Mouse (Mus musculus) gastrocnemius, adult 18-20 months (tissue): ENCODE data around the gene Slc25a13. TPM values are rescaled to one million over a fixed set of nuclear protein-coding genes. Genes with fewer than 3 reads are reported as not detected.

ENCODE experiments used
- DNase-seq: peaks from one replicate; pipeline ENCODE4 v3.0.0; 2021; ENCODE audit warnings: low spot score
- total RNA-seq, 2 experiments: library from RNA; stranded (reverse); gene quantifications; 2 replicates each; pipeline ENCODE4 v1.2.3; 2021

Gene Slc25a13
- total RNA-seq, 2 experiments from 2014 or later: 0.62 to 1.0 TPM

DNA sequence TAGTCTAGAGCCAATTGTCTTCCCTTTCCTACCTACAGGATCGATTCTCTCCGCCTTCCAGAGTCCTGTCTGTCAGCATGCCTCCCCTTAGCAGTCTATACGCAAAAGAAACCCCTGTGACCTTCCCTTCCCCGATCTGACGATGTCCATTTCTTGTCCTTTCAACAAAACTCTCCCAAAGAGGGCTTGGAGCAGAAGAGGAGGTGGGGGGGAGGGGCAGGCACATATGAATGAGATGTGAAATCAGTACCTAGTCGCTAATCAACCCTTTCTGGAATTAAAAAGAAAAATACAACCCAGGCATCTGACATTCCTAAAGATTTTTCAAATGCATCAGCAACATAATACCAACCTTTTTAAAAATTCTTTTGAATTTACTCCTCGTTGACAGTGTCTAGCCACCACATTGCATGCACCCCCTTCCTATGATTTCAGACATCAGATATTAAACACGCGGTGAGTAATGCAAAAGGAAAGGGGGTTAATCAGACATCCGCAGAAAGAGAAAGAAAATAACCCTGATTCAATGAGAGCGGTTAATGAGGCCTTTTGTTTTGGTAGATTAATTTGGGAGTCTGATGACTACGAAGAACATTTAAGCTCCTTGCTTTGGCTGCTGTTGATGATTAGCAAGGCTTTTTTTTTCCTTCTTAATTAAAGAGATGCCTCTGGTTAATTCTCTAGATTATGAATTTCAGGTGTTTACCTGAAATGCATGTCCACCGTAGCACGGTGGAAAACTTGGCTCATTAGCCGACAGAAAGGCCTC is 43.6 kb downstream of the Slc25a13 start:
- no peak for DNase-seq

DNA sequence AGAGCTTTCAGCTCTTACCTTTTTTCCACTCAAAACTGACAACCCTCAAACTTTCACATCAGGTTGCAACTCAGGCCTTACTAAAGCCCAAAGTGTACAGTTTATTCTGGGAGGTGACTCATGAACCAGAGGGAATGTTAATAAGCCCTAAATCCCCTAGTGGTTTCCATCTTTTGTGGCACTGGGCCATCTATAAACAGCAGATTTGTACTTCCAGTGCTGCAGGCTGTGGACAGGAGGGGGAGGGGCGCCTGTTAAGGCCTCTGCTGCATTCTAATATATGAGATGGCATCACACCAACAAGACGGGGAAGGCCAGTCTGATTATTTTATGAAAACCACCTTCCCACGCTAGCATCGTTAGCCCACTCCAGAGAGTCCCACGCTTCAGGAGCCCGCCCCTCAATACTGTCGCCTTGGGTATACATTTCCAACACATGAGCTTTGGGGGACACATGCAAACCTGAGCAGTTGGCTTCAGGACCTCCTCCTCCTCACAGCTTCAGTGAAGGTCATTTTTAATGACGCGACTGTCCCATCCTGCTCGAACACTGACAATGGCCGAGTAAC is 48.3 kb downstream of the Slc25a13 start:
- no peak for DNase-seq

DNA sequence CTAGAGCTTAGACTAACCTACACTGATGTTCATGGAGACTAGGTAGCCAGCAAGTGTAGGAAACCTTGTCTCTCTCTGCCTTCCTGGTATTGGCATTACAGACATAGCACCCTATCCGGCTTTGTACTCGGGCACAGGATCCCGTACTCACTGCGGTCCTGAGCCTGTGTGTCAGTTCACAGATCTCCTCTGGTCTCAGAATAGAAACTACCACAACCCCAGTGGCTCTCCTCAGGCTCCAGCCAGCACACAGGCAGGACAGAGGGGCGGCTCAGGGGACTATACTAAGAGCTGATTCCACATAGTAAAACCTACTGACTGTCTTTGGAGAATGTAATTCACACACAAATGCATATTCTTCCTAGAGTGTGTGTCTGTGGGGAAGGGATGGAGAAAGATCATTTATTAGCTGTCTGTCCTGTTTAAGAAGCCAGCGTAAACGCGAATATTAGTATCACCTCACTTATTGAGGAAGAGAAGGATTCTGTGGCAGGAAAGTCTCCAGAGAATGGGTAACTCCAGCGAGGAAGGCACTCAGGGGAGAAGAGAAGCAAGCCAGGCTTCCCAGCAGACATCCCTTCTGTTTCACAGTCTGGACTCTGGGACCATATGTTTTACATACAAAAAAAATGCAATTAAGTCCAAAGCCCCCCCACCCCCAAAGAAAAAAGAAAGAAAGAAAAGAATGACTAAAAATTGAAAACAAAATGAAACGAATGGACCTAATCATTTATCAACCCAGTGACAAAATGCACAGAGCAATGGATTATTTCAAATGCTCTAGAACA is 49.4 kb downstream of the Slc25a13 start:
- DNase-seq: no peak

DNA sequence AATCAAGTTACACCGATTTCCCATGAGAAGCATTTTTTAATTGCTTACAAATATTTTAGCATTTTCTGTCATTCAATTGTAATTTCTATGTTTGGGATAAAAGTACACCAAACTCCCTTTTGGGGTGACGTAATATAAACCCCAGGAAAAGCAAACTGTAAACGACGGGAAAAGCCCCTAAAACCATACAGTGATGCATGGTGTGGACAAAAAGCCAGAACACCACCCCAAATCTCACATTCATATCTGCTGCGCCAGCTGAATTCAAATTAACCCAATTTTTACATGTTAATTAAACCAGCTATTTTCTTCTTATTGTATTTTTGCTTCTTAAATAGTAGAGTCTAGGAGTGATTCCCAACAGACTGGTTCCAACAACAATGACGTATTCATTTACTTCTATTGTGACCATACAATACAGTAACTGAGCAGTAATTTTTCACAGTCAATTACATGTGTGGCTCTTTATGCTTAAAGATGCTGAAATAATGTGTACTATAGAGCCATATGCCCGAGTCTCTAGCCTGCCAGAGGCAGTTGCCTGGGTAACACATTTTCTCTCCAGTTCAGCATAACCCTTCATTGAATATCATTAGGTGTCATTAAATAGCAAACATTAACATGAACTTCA is 53.9 kb downstream of the Slc25a13 start:
- DNase-seq: no peak

DNA sequence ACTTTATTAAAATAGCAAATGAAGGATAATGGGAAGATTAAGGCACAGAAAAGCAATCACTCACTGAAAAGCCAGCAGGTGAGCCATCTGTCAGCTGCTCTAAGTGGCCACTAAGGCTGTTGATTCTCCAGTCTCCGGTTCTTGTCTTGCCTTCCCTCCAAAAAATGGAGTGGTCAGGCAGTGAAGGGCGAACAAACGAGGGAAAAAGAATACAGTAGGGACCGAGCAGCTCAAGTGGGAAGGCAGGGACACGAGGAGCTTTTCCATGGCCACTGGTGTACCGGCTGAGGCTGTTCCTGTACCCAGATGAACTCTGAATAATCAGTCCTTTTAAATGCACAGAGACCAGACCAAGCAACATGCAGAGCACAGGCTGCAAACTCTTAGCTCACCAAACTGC is 54.8 kb downstream of the Slc25a13 start:
- no peak for DNase-seq

DNA sequence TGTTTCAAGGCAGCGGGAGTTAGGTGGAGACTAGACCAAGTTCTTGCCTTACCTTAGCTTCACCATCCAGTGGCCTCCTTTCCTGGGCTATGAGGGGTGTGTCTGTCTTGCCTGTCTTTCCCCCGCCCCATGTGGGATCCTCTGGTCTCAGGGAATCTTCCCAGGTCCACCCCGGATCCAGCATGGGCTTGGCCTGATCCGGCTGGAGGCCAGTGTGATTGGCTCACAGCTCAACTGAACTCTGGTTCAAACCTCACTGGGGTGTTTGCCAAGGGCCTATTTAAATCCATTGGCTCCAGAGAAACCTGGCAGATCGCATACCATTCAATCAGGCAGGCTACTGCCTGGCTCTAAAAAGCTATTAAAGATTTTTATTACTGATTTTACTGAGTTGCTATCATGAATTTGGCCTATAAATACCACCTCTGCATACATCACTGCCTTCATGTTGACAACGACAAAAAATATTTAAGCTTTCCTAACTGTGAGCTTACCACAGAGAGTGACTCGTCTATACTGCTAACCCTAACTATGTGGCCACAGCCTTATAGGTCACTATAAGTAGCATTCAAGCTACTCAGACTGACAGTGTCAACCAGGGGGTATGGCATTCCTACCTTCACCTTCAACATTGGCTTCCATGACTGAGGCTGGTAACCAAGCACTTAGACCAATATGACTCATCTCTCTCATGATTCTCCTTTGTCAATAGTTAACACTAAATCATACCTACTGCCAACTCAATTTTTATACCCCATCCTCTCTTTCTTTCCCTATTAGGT is 56.1 kb downstream of the Slc25a13 start:
- DNase-seq: peak; percentile 5

DNA sequence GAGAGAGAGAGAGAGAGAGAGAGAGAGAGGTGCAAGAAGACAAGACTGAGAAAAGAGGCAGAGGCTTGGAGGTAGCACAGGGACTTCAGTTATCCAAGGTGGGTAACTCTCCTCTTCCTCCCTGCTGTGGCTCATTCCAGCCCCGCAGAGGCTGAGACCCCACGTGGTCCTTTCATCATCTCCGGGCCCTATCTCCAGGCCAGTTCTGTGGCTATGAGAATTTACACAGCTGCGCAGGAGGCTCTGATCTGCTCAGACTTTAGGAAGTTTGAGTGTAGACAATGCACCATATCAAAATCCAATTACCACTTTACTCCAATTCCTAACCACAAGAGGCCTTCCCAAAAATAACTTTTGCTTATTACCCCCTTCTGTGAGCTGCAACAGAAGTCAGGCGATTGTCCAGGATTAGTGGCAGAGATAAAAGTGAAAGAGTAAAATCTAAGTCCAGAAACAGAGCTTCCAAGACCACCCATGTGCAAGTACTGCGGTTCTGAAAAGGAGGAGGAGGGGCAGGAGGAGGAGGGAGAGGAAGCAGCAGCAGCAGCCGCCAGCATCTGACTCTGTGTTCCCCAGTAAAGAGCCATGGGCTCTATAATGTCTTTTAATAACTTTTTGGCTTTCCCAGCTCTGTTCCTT is 57.6 kb downstream of the Slc25a13 start:
- no peak for DNase-seq

DNA sequence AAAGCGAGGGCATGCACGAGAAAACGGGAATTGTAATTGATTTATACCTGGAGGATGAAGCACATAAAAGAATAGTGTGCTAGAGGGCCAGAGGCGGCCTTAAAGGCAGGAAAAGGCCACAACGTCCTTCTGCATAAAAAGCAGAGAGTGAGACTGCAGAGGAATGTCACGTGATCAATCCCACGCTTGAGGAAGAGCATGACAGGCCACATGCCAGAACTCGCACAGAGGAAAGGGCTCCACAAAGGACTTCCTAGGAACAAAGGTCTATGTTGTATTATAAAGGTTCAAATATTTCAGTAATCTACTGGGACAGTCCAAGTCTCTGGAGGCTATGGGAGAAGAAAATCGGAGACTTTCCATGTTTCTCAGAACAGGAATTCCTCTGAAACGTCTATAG is 63.5 kb downstream of the Slc25a13 start:
- DNase-seq: no peak

DNA sequence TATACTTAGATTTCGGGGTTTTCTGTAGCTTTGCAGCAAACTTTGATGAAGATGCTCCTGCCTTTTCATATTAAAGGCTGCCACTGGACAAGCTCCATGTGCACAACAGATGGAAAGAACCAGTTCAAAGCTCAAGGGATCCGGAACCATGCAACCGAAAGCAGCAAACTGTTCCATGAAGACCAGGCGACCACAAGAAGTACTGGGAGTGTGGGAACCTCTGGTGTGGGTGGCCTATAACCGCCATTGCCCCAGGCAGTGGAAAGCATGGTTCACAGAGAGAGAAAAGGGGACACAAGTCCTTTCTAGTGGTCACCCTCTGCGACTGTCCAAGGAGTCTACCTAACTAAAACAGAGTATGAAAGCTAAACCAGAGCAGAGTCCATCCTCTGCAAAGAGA is 66.2 kb downstream of the Slc25a13 start:
- no peak for DNase-seq

DNA sequence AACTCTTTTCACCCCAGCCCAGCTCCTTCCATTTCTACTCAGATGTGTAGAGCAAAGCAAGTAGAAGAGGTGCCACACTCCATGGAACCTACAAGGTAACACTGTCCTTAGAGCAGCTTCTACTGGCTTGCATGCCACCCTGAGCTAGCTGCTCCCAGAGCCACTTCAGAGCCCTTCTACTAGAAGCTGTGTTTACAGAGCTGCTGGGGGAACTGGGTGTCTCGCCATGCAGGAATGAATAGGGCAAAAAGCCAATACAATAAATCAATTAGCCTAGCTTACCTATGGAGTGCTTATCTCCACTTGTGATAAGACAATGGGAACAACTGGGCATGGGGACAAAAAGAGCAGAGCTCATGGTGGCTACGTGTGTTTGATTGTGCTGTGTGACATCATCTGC is 67.2 kb downstream of the Slc25a13 start:
- no peak for DNase-seq

DNA sequence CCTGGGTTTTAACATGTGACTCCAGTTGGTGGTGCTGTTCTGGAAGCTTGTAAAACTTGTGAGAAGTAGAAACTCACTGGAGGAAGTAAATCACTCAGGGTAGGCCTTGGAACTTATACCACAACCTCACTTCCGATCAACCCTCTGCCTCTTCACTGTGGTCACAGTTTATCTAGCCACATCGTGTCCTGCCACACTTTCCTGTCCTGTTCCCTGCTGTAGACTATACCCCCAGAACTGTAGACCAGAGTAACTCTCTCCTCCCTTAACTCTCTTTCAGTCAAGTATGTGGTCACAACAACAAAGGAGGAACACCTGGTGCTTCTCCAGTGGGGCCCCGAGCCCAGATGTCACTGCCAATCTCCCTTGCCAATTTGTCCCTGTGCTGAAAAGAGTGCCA is 67.6 kb downstream of the Slc25a13 start:
- DNase-seq: no peak

DNA sequence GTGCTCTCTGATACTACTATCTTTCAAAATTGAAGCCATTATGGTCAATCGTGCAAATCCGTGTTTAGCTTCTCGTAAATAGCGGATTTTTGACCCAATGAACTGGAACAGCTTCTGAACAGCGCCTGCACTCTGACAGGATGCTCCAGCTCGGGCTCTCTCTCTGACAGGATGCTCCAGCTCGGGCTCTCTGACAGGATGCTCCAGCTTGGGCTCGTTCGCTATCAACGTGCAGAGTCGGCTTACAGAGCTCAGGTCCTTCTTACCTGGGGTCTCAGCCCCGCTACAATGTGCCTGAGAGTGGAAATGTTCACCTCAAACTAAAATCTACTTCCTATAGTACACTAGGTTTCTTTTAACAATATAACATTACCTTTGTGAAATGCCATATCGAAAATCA is 71.6 kb downstream of the Slc25a13 start:
- no peak for DNase-seq

DNA sequence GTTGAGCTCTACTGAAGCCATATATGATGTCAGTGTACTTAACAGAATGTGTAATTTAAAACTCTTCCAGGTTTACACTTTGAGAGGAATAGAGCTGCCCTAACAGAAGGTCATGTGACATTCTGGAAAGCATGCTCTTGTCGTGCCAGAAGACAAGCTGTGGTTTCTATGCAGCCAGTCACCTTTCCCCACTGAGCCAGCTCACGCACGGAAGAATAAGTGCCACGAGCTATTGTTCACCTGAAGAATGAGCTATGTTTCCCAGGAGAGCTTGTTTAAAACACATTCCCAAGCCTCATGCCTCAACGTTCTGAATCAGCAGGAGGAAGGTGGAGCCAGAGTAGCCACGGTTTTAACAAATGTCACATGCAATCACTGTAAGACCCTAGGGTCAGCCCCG is 73.4 kb downstream of the Slc25a13 start:
- no peak for DNase-seq

DNA sequence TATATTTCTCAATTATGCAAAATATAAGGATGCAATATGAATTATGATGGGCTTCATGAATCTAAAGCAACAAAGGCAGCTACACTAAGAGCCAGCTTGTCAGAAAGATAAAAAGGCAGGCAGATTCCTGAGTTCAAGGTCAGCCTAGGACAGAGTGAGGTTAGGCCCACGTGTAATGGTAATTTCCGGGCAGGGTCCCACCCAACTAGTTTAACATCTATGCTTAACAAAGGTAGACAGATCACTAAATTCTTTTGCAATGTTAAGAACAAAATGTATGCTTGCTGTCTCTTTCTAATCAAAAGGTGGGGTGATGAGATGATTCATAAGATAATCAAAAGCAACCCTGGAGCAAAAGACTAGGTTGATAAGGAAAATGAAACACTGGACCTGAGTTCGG is 76.6 kb downstream of the Slc25a13 start:
- DNase-seq: no peak

DNA sequence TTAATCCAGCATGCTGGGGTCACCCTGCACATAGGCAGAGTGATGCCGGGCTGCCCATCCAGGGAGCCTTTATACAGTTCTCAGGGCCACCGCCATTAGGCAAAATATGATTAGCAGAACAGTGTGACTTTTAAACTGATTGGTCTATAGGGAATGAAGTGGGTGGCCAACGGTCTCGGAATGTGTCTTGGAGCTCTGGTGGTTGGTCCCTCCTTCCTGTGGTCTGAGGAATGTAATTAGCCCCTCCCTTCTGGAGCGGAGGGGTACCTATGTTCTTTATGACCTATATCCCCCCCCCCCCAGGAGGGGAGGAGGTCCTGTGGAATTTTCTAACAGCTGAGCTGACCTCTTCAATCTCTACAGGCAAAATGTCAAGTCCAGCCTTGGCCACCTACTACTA is 77.9 kb downstream of the Slc25a13 start:
- DNase-seq: no peak

DNA sequence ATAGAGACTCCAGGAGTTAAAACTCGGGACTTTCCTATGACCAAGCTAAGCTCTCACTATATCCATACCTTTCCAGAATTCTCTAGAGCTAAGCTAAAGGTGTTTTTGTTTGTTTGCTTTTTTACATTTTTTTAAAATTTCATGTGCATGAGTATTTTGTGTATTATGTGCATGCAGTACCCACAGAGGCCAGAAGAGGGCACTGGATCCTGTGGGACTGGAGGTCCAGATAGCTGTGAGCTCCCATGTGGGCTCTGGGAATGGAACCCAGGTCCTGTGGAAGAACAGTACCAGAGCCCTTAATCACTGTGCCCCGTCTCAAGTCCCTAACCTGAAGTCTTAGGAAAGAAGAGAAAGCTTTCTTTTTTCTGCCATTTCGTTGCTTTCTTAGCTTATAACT is 80.2 kb downstream of the Slc25a13 start:
- no peak for DNase-seq

DNA sequence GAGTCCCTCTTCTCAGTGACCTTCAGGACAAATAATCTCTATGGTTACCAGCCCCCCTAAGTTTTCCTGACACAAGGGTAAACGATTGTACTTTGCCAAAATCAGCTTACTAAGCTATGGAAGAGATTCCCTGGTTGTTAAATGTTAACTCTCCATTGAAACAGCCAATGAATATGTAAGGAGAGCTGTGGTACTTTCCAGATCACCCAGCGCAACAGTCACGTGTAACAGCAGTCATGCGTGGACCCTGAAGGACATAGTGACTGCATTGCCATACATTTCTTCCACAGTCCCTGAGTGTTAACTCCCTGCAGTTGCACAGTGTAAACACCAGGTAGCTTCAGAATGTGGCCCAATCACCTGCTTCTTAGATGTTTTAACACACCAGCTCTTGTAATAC is 82.0 kb downstream of the Slc25a13 start:
- DNase-seq: no peak

DNA sequence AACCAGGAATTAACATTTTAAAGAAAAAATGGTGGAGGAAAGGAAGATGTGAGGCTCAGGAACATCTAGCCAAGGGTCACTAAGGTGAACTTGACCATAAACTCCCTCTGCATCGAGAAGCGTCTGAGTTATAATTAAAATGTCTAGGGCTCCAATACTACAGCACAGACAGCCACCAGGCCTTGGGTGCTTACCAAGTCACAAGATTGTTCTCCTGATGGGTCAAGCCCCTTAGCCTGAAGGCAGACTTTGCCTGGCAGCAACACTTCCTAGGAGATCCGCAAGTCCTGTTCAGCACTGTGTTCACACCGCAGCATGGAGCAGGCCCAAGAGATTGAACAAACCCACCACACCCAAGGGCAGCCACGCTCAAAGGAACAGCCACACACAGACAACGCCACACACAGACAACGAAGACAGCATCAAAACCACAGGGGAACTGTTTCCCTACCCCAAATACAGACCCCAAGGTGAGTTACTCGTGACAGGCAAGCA is 83.4 kb downstream of the Slc25a13 start:
- DNase-seq: no peak

DNA sequence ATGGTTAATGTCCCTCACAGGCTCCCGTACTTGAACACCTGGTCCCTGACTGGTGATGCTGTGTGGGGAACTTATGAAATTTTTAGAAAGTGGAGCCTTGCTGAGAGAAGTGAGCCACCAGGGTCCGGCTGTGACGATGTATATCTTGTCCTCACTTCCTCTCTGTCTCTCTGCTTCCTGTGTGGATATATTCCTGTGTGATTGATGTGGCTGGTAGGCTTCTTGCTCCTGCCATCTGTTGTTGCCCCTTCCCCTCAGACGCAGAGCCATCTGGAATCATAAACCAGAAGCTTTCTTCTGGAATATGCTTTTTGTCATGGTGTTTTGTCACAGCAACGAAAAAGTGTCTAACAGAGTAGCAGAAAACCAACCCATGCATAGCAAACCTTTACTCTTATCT is 84.9 kb downstream of the Slc25a13 start:
- DNase-seq: no peak

DNA sequence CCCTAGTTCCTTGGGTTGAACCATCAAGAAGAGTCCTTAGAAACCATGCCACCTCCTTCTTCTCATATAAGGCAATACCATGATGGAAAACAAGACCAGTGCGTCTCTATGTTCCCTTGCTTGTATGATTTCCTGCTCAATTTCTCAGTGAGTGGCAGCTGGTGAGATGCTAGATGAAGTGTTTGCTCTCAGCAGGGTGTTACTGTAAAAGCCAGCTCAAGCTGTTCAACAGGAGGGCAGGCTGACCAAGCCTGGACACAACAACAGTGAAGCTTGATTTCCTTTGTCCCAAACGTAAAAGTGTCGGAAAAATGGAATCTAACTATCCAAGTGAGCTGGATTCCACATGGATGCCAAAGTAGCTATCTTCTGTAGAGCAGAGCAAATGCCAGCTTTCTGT is 91.4 kb downstream of the Slc25a13 start:
- no peak for DNase-seq

DNA sequence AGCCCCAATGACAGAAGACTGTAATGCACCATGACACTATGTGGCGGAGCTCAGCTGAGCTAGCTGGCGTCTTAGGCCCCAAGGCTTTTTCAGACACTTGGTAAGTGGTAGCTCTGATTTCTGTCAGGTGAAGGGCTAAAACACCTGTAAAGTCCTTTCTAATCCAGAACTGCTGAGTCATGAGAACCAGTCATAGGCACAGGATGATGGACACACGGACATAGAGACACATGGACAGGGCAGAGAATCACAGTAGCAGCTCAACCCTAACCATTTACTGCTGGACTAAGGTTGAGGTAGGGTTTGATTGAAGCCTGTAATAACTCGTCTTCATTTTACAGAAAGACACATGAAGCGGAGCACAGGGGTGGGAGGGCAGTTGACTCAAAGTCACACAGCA is 95.1 kb downstream of the Slc25a13 start:
- DNase-seq: no peak
